Mouse (Mus musculus) midbrain, embryonic 14.5 days (tissue): ENCODE measurements around the gene Pdia6. TPM values are rescaled to one million over a fixed set of nuclear protein-coding genes. Genes with fewer than 3 reads are reported as not detected.

Source experiments
- ATAC-seq: fragments of 200-750 bp; cut with Nextera tagmentation; 2 replicates; pipeline ENCODE4 v1.8.0; 2017; ENCODE audit warnings: moderate number of reproducible peaks, moderate library complexity; ENCODE audit not compliant: low FRiP score, low TSS enrichment
- DNase-seq: peaks from one replicate; pipeline ENCODE4 v3.0.0-alpha.2; 2015
- H3K27ac ChIP-seq: fragments of 300-500 bp; sonication (generic); replicated peaks from 2 replicates; pipeline ENCODE4 v1.5.1; 2014; ENCODE audit warnings: mild to moderate bottlenecking, low read depth, low read length, moderate library complexity
- H3K27me3 ChIP-seq: fragments of 300-500 bp; sonication (generic); 2 replicates; pipeline ENCODE4 v1.6.1; 2014; ENCODE audit warnings: low read length, control low read depth, mixed read lengths; ENCODE audit not compliant: control insufficient read depth, insufficient read depth
- H3K36me3 ChIP-seq: fragments of 300-500 bp; sonication (generic); 2 replicates; pipeline ENCODE4 v1.6.1; 2014; ENCODE audit warnings: low read length, control low read depth; ENCODE audit not compliant: control insufficient read depth, insufficient read depth
- H3K4me1 ChIP-seq: fragments of 300-500 bp; sonication (generic); 2 replicates; pipeline ENCODE4 v1.6.1; 2014; ENCODE audit warnings: mild to moderate bottlenecking, antibody characterized with exemption, low read length, control low read depth; ENCODE audit not compliant: control insufficient read depth, insufficient read depth
- H3K4me2 ChIP-seq: fragments of 300-500 bp; sonication (generic); 2 replicates; pipeline ENCODE4 v1.6.1; 2014; ENCODE audit warnings: mild to moderate bottlenecking, low read length, moderate library complexity
- H3K4me3 ChIP-seq: fragments of 300-500 bp; sonication (generic); replicated peaks from 2 replicates; pipeline ENCODE4 v1.5.1; 2014; ENCODE audit warnings: low read depth, low read length
- H3K9ac ChIP-seq: fragments of 300-500 bp; sonication (generic); replicated peaks from 2 replicates; pipeline ENCODE4 v1.6.1; 2014; ENCODE audit warnings: mild to moderate bottlenecking, low read length, moderate library complexity
- H3K9me3 ChIP-seq: fragments of 300-500 bp; sonication (generic); 2 replicates; pipeline ENCODE4 v1.6.1; 2016; ENCODE audit warnings: low read length, control low read depth, mixed read lengths; ENCODE audit not compliant: control insufficient read depth
- WGBS: fragments of 180-500 bp; shearing (Covaris S2); extraction: QIAGEN DNeasy Blood & Tissue Kit; methylation state at CpG from one replicate; pipeline ENCODE4 v1.1.7; 2014; 5-methylcytosine and 5-hydroxymethylcytosine counted together
- polyA plus RNA-seq: library from polyadenylated mRNA; unstranded; fragments of >200 nt; fragmentation: Nextera tagmentation; extraction: Ambion mirVana; gene quantifications from 2 replicates; pipeline ENCODE4 v1.2.1, GENCODE M21; 2014

Pdia6 gene
- polyA plus RNA-seq, 1 experiment from 2014 or later, result 282 TPM

DNA sequence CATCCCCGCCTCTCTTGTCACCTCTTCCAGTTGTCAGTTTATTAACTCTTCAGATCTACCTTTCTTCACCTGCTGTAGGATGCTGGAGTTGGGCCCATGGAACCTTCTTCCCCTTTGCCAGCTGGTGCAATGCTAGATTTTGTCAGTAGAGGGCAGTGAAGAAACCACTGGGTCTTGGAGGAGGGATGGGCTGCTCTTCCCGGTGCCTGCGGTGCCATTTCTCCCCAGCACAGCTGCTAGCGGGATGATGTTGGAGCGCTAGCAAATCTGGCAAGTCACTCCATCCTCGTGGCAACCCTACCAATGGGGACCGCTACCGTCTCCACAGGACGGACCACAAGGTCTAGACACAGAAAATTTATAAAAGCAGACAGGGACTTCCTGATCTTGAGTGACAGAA is 13.3 kb upstream of the Pdia6 start:
- H3K4me3 ChIP-seq, result peak overlapping the region; percentile 17; the same call in 1 of the 2 replicates
- H3K36me3 ChIP-seq, result no peaks in the 10 kb centered on the region
- 9% methylated on average over 9 of the region's 9 CpGs for WGBS
- no peak overlapping the region; the same call in 1 of the 2 replicates for H3K9ac ChIP-seq
- DNase-seq, result peak; percentile 89
- H3K27me3 ChIP-seq, result no peaks in the 10 kb centered on the region; the same call in 1 of the 2 replicates
- no peak overlapping the region for H3K27ac ChIP-seq
- ATAC-seq, result peak; percentile 68
- no peaks in the 10 kb centered on the region for H3K9me3 ChIP-seq
- H3K4me1 ChIP-seq, result peaks cover 4% of the 10 kb centered on the region; the same call in 1 of the 2 replicates
- peak overlapping the region; percentile 51 for H3K4me2 ChIP-seq

DNA sequence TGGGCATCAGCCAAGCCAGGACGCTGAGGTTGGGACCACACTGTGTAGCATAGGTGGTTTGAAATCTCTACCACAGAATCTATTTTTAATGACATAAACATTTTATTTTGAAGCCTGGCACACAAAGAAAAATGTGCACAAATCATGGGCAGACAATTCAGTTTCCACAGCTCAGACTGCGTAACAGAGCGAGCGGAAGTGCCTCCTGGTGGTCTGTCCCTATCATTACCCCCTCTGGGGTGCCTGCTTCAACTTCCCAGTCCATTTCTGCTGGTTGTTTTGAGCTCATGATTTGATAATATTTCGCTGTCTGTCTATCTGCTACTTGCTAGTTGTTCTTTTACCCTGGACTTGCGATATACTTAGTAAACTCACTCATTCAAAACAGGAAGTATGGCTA is 10.7 kb upstream of the Pdia6 start:
- 88% methylated on average over 6 of the region's 6 CpGs for WGBS
- no peak for ATAC-seq

DNA sequence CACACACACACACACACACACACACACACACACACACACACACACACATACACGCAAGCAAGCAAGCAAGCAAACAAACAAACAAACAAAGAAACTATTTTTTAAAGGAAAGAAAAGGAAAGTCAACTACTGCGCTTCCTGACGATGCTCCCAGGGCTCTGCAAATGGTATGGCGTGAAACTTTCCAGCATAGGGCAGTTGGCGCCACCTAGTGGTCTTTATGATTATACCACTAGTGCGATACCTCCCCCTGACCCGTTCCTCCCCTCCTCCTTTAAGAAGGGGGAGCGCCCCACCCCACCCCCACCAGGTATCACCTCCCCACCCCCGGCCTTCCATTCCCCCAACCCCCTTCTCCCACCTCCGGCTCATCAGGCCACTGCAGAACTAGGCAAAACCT is 9.4 kb upstream of the Pdia6 start:
- Histone ChIP-seq H3K27ac (no peak overlapping the region), H3K27me3 (no peaks in the 10 kb centered on the region; the same call in 1 of the 2 replicates), H3K4me2 (no peak overlapping the region), H3K4me1 (peaks cover 4% of the 10 kb centered on the region; the same call in 1 of the 2 replicates), H3K9ac (no peak overlapping the region), H3K4me3 (no peak overlapping the region), H3K36me3 (no peaks in the 10 kb centered on the region), H3K9me3 (no peaks in the 10 kb centered on the region)
- peak; percentile 90 for DNase-seq
- peak; percentile 61; the same call in 1 of the 2 replicates for ATAC-seq
- WGBS, result 2% methylated on average over 10 of the region's 10 CpGs

More for the DNA sequence above, 10.7 kb upstream of the Pdia6 start:
- Histone ChIP-seq H3K27me3 (no peaks in the 10 kb centered on the region; the same call in 1 of the 2 replicates), H3K27ac (no peak overlapping the region), H3K4me2 (no peak overlapping the region), H3K9ac (no peak overlapping the region), H3K4me3 (no peak overlapping the region), H3K36me3 (no peaks in the 10 kb centered on the region), H3K4me1 (peaks cover 4% of the 10 kb centered on the region; the same call in 1 of the 2 replicates), H3K9me3 (no peaks in the 10 kb centered on the region)
- peak; percentile 48 for DNase-seq

- WGBS, result 90% methylated on average over 7 of the region's 7 CpGs
- ATAC-seq, result no peak
- no peaks in the 10 kb centered on the region for H3K36me3 ChIP-seq
- peaks cover 1% of the 10 kb centered on the region; the same call in 1 of the 2 replicates for H3K4me1 ChIP-seq
- H3K9ac ChIP-seq, result no peak overlapping the region
- H3K9me3 ChIP-seq, result no peaks in the 10 kb centered on the region
- H3K4me3 ChIP-seq, result no peak overlapping the region
- H3K27ac ChIP-seq, result no peak overlapping the region
- H3K4me2 ChIP-seq, result no peak overlapping the region
- no peak for DNase-seq
- no peaks in the 10 kb centered on the region; the same call in 1 of the 2 replicates for H3K27me3 ChIP-seq
Observed at GRCm38 (mm10) chr12:17258431-17258830, 7.9 kb upstream of the Pdia6 start.

DNA sequence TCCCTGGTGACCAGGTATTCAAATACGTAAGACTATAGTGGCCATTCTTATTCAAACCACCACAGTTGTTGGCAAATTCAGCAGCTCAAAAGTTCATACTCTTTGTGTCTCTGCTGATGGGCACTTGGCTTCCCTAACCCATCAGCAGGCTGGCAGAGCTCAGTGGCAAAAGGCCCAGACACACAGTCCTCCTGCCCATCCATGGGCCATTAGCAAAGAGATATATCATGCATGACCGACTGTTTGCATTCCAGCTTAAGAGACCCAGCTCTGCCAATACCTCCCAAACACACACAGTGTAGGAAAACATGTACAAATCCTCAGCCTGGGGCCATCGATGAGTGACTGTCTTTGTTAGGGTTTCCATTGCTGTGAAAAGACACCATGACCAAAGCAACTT is 5.3 kb upstream of the Pdia6 start:
- no peaks in the 10 kb centered on the region for H3K4me1 ChIP-seq
- no peak overlapping the region for H3K9ac ChIP-seq
- H3K4me2 ChIP-seq, result no peak overlapping the region
- no peaks in the 10 kb centered on the region for H3K9me3 ChIP-seq
- H3K27me3 ChIP-seq, result no peaks in the 10 kb centered on the region; the same call in 1 of the 2 replicates
- DNase-seq (no peak), ATAC-seq (no peak)
- H3K4me3 ChIP-seq, result no peak overlapping the region
- WGBS, result 91% methylated on average over 3 of the region's 3 CpGs
- no peaks in the 10 kb centered on the region for H3K36me3 ChIP-seq
- H3K27ac ChIP-seq, result no peak overlapping the region

DNA sequence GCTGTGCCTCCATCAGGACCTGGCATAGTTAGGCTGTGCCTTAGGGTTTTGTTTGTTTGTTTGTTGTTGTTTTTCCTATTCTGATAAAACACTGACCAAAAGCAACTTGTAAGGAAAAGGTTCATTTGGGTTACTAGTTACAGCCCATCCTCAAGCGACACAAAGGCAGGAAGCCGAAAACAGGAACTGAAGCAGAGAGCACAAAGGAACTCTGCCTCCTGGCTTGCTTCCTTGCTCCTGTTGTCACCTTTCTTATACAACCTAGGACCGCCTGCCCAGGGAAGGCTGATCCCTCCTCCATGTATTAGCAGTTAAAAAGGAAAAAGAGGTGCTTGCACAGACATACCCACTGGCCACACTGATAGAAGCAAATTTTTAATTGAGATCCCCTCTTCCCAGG is 2.5 kb upstream of the Pdia6 start:
- H3K27ac ChIP-seq, result no peak overlapping the region
- H3K36me3 ChIP-seq, result peaks cover 6% of the 10 kb centered on the region; the same call in 1 of the 2 replicates
- no peak for ATAC-seq
- no peak overlapping the region for H3K9ac ChIP-seq
- H3K4me1 ChIP-seq, result peaks cover 17% of the 10 kb centered on the region
- H3K4me3 ChIP-seq, result no peak overlapping the region
- no peaks in the 10 kb centered on the region for H3K27me3 ChIP-seq
- WGBS, result 80% methylated on average over 3 of the region's 3 CpGs
- H3K4me2 ChIP-seq, result no peak overlapping the region
- H3K9me3 ChIP-seq, result no peaks in the 10 kb centered on the region
- DNase-seq, result no peak

- no peak overlapping the region for H3K4me3 ChIP-seq
- DNase-seq (no peak), ATAC-seq (no peak)
- H3K4me2 ChIP-seq, result no peak overlapping the region
- no peak overlapping the region for H3K9ac ChIP-seq
- no peaks in the 10 kb centered on the region for H3K9me3 ChIP-seq
- no peaks in the 10 kb centered on the region for H3K27me3 ChIP-seq
- H3K27ac ChIP-seq, result no peak overlapping the region
- peaks cover 10% of the 10 kb centered on the region; the same call in 1 of the 2 replicates for H3K36me3 ChIP-seq
- 89% methylated on average over 2 of the region's 2 CpGs for WGBS
- peaks cover 21% of the 10 kb centered on the region for H3K4me1 ChIP-seq
Observed at GRCm38 (mm10) chr12:17264826-17265225, 1.5 kb upstream of the Pdia6 start.

DNA sequence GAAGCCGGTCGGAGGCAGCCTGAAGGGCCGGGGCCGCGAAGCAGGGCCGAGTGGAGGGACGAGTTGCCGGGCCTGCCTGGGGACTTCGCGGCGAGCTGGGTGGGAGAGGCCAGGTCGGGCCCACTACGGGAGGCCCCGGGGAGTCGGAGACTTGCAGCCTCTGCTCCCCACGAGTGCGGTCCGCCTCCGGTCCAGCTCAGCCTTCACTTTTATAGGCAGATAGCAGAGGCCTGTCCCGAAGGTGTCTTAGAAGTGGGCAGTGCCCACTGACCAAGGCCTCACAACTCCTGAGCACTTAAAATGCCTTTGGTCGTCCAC is 287 bp downstream of the Pdia6 start:
- no peak; the same call in 1 of the 2 replicates for ATAC-seq
- peak overlapping the region; percentile 83 for H3K27ac ChIP-seq
- H3K4me1 ChIP-seq, result peaks cover 21% of the 10 kb centered on the region
- peak overlapping the region; percentile 92 for H3K4me3 ChIP-seq
- peaks cover 27% of the 10 kb centered on the region for H3K36me3 ChIP-seq
- peak overlapping the region; percentile 83 for H3K4me2 ChIP-seq
- H3K27me3 ChIP-seq, result no peaks in the 10 kb centered on the region
- H3K9ac ChIP-seq, result peak overlapping the region; percentile 90
- no peaks in the 10 kb centered on the region for H3K9me3 ChIP-seq
- no peak for DNase-seq
- WGBS, result under 1% methylated on average over 21 of the region's 21 CpGs

- peaks cover 34% of the 10 kb centered on the region for H3K36me3 ChIP-seq
- H3K4me2 ChIP-seq, result peak overlapping the region; percentile 83
- no peaks in the 10 kb centered on the region for H3K9me3 ChIP-seq
- H3K27me3 ChIP-seq, result no peaks in the 10 kb centered on the region
- H3K4me1 ChIP-seq, result peaks cover 21% of the 10 kb centered on the region
- H3K4me3 ChIP-seq, result peak overlapping the region; percentile 92
- DNase-seq (peak; percentile 35), ATAC-seq (no peak)
- WGBS, result 9% methylated on average over 4 of the region's 4 CpGs
- H3K27ac ChIP-seq, result no peak overlapping the region
- H3K9ac ChIP-seq, result peak overlapping the region; percentile 90
Observed at GRCm38 (mm10) chr12:17267316-17267715, 971 bp downstream of the Pdia6 start.
